Mouse (Mus musculus) myocyte (in vitro differentiated cells): ENCODE data around the gene Pilra. TPM values are rescaled to one million over a fixed set of nuclear protein-coding genes. Genes with fewer than 3 reads are reported as not detected.

ENCODE experiments used
- H3K27me3 ChIP-seq: one replicate; pipeline ENCODE4 v1.6.1; 2011; ENCODE audit not compliant: control insufficient read depth, insufficient read depth, insufficient read length
- H3K36me3 ChIP-seq: one replicate; pipeline ENCODE4 v1.6.1; 2011; ENCODE audit not compliant: control insufficient read depth, insufficient read depth
- H3K4me2 ChIP-seq: one replicate; pipeline ENCODE4 v1.6.1; 2011; ENCODE audit warnings: low read depth, control low read depth
- H3K4me3 ChIP-seq: one replicate; pipeline ENCODE4 v1.5.1; 2011; ENCODE audit warnings: mild to moderate bottlenecking, control low read depth, moderate library complexity
- H3K79me2 ChIP-seq: one replicate; pipeline ENCODE4 v1.6.1; 2011; ENCODE audit not compliant: control insufficient read depth, insufficient read depth
- H3ac ChIP-seq: one replicate; pipeline ENCODE4 v1.6.1; 2011; ENCODE audit not compliant: control insufficient read depth, insufficient read length
- CEBPB ChIP-seq: IDR thresholded peaks from 2 replicates; pipeline ENCODE4 v1.6.1; 2011; ENCODE audit warnings: mild to moderate bottlenecking, moderate library complexity; ENCODE audit not compliant: poor library complexity, insufficient read depth, severe bottlenecking
- E2F4 ChIP-seq: IDR thresholded peaks from one replicate; pipeline ENCODE4 v1.6.1; 2011; ENCODE audit warnings: mild to moderate bottlenecking, control low read depth, moderate library complexity; ENCODE audit not compliant: insufficient read depth
- MAX ChIP-seq: IDR thresholded peaks from one replicate; pipeline ENCODE4 v1.6.1; 2011; ENCODE audit warnings: low read depth, mild to moderate bottlenecking, control low read depth
- MYOD1 ChIP-seq, 3 experiments: IDR thresholded peaks; one replicate each; pipeline ENCODE4 v1.6.1; 2011; ENCODE audit warnings: control low read depth in 2 of 3, low read depth in 2 of 3, mild to moderate bottlenecking in 2 of 3, moderate library complexity in 1 of 3; ENCODE audit not compliant: insufficient read length in 2 of 3, control insufficient read depth in 1 of 3
- MYOG ChIP-seq, 3 experiments: IDR thresholded peaks; one replicate each; pipeline ENCODE4 v1.6.1; 2011; ENCODE audit warnings: control low read depth in 2 of 3, low read depth in 2 of 3, mild to moderate bottlenecking in 2 of 3; ENCODE audit not compliant: insufficient read length in 2 of 3, control insufficient read depth in 1 of 3, insufficient read depth in 1 of 3
- POLR2A ChIP-seq: IDR thresholded peaks from one replicate; pipeline ENCODE4 v1.6.1; 2011; ENCODE audit warnings: low read depth, mild to moderate bottlenecking, control low read depth, moderate library complexity; ENCODE audit not compliant: insufficient read length
- POLR2AphosphoS2 ChIP-seq: IDR thresholded peaks from one replicate; pipeline ENCODE4 v1.6.1; 2011; ENCODE audit warnings: low read depth, control low read depth; ENCODE audit not compliant: insufficient read length
- REST ChIP-seq: IDR thresholded peaks from one replicate; pipeline ENCODE4 v1.6.1; 2011; ENCODE audit warnings: mild to moderate bottlenecking, control low read depth, moderate library complexity; ENCODE audit not compliant: insufficient read depth, insufficient read length
- SRF ChIP-seq: IDR thresholded peaks from one replicate; pipeline ENCODE4 v1.6.1; 2011; ENCODE audit warnings: low read depth; ENCODE audit not compliant: control insufficient read depth, insufficient read length
- TCF12 ChIP-seq: IDR thresholded peaks from one replicate; pipeline ENCODE4 v1.6.1; 2011; ENCODE audit warnings: mild to moderate bottlenecking, control low read depth; ENCODE audit not compliant: poor library complexity, insufficient read depth, severe bottlenecking
- TCF3 ChIP-seq: IDR thresholded peaks from one replicate; pipeline ENCODE4 v1.6.1; 2011; ENCODE audit warnings: low read depth, control low read depth; ENCODE audit not compliant: insufficient read length
- USF1 ChIP-seq: IDR thresholded peaks from one replicate; pipeline ENCODE4 v1.6.1; 2011; ENCODE audit warnings: low read depth, mild to moderate bottlenecking, control low read depth, moderate library complexity
- polyA plus RNA-seq: library from polyadenylated mRNA; unstranded; fragments of >200 nt; fragmentation: generic; extraction: Trizol; gene quantifications from one replicate; pipeline ENCODE4 v1.2.1, GENCODE M21; 2012; ENCODE audit warnings: missing spikeins

Pilra gene
- polyA plus RNA-seq, 1 experiment, result 0.05 TPM

GRCm38 (mm10) chr5:137822126-137822525 is 14.0 kb downstream of the Pilra start:
- no peaks in the 10 kb centered on the region for H3K79me2 ChIP-seq
- no peak overlapping the region for H3ac ChIP-seq
- no peak overlapping the region for H3K4me3 ChIP-seq
- H3K36me3 ChIP-seq, result no peaks in the 10 kb centered on the region
- TF ChIP-seq MYOG (IDR thresholded peaks at IDR 0.05; ENCODE audit: control insufficient read depth in 1 of 3, insufficient read depth in 1 of 3, insufficient read length in 2 of 3, low read depth in 2 of 3) (no peak), MAX (no peak), E2F4 (no peak), MYOD1 (IDR thresholded peaks at IDR 0.05; ENCODE audit: control insufficient read depth in 1 of 3, insufficient read length in 2 of 3, low read depth in 2 of 3) (no peak), USF1 (no peak), POLR2A (no peak), REST (no peak), TCF3 (no peak), CEBPB (no peak), SRF (no peak), TCF12 (no peak), POLR2AphosphoS2 (no peak)
- H3K4me2 ChIP-seq, result no peak overlapping the region
- peaks cover 11% of the 10 kb centered on the region for H3K27me3 ChIP-seq

- Histone ChIP-seq H3K27me3 (peaks cover 4% of the 10 kb centered on the region), H3K4me2 (peak overlapping the region; percentile 21), H3K36me3 (no peaks in the 10 kb centered on the region), H3K4me3 (no peak overlapping the region), H3ac (no peak overlapping the region), H3K79me2 (no peaks in the 10 kb centered on the region)
- TF ChIP-seq POLR2A (no peak), MYOD1 (IDR thresholded peaks at IDR 0.05; ENCODE audit: control insufficient read depth in 1 of 3, insufficient read length in 2 of 3, low read depth in 2 of 3) (no peak), MAX (no peak), SRF (no peak), REST (no peak), USF1 (no peak), TCF3 (no peak), CEBPB (no peak), TCF12 (no peak), POLR2AphosphoS2 (no peak), E2F4 (no peak), MYOG (IDR thresholded peaks at IDR 0.05; ENCODE audit: control insufficient read depth in 1 of 3, insufficient read depth in 1 of 3, insufficient read length in 2 of 3, low read depth in 2 of 3) (no peak)
Observed at GRCm38 (mm10) chr5:137817466-137818222, 18.4 kb downstream of the Pilra start.

DNA sequence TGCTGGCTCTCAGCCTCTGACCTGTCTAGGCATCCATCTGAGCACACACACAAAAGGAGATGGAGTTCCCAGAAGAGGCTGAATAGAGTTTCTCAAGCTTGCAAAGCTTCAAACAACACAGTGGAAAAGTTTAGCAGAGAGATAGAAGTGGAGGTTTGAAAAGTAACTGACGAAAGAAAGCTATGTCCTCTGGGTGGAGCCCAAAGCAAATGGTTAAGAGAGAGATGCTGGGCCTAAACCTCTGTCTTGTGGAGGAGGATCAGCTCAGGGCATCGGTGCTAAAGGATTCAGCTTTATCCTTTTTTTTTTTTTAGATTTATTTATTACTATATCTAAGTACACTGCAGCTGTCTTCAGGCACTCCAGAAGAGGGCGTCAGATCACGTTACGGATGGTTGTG is 27.8 kb downstream of the Pilra start:
- Histone ChIP-seq H3K4me3 (no peak overlapping the region), H3ac (no peak overlapping the region), H3K79me2 (no peaks in the 10 kb centered on the region), H3K27me3 (no peaks in the 10 kb centered on the region), H3K36me3 (no peaks in the 10 kb centered on the region), H3K4me2 (no peak overlapping the region)
- TF ChIP-seq POLR2A, result no peak
- no peak for TF ChIP-seq TCF12
- no peak for TF ChIP-seq MYOD1 (IDR thresholded peaks at IDR 0.05; ENCODE audit: control insufficient read depth in 1 of 3, insufficient read length in 2 of 3, low read depth in 2 of 3)
- no peak for TF ChIP-seq REST

GRCm38 (mm10) chr5:137806158-137806557 is 29.9 kb downstream of the Pilra start:
- TF ChIP-seq TCF3 (no peak), CEBPB (no peak), USF1 (no peak), MYOG (IDR thresholded peaks at IDR 0.05; ENCODE audit: control insufficient read depth in 1 of 3, insufficient read depth in 1 of 3, insufficient read length in 2 of 3, low read depth in 2 of 3) (no peak), MAX (no peak), E2F4 (no peak), MYOD1 (IDR thresholded peaks at IDR 0.05; ENCODE audit: control insufficient read depth in 1 of 3, insufficient read length in 2 of 3, low read depth in 2 of 3) (no peak), TCF12 (no peak), POLR2A (no peak), POLR2AphosphoS2 (no peak), REST (no peak), SRF (no peak)
- Histone ChIP-seq H3K79me2 (no peaks in the 10 kb centered on the region), H3K4me2 (no peak overlapping the region), H3K4me3 (no peak overlapping the region), H3ac (no peak overlapping the region), H3K36me3 (no peaks in the 10 kb centered on the region), H3K27me3 (no peaks in the 10 kb centered on the region)

- H3K79me2 ChIP-seq, result no peaks in the 10 kb centered on the region
- no peak for TF ChIP-seq MAX
- TF ChIP-seq SRF, result no peak
- no peak for TF ChIP-seq POLR2A
- no peak for TF ChIP-seq E2F4
- no peak for TF ChIP-seq POLR2AphosphoS2
- TF ChIP-seq TCF12, result no peak
- TF ChIP-seq USF1, result no peak
- TF ChIP-seq TCF3, result no peak
- TF ChIP-seq REST, result no peak
- TF ChIP-seq MYOD1 (IDR thresholded peaks at IDR 0.05; ENCODE audit: control insufficient read depth in 1 of 3, insufficient read length in 2 of 3, low read depth in 2 of 3), result no peak
- no peak for TF ChIP-seq CEBPB
- no peak for TF ChIP-seq MYOG (IDR thresholded peaks at IDR 0.05; ENCODE audit: control insufficient read depth in 1 of 3, insufficient read depth in 1 of 3, insufficient read length in 2 of 3, low read depth in 2 of 3)
- H3ac ChIP-seq, result no peak overlapping the region
- H3K4me3 ChIP-seq, result no peak overlapping the region
- no peak overlapping the region for H3K4me2 ChIP-seq
- H3K27me3 ChIP-seq, result no peaks in the 10 kb centered on the region
- no peaks in the 10 kb centered on the region for H3K36me3 ChIP-seq
Observed at GRCm38 (mm10) chr5:137800917-137801316, 35.2 kb downstream of the Pilra start.
